In genomic region chr9:91004214-91004613, GRCm38 (mm10) we compare ENCODE assay signal across 13 mouse cellular contexts.
DNase-seq lines count a peak whose midpoint lies in the region; ATAC-seq and TF ChIP-seq lines count a peak whose summit lies in the region.
"Had no signal": no experiment of that assay in that cellular context is flagged by ENCODE, and none has a peak within 500 bp of the region (broad histone marks: within the 10 kb centered on the region; RNA-seq: fewer than 3 reads in every experiment).

No protein-coding gene starts in this region.

- H3K4me3 ChIP-seq in hindbrain, embryonic 10.5 days: no peak overlapping the region
- no peak overlapping the region for H3K4me3 ChIP-seq in hindbrain, embryonic 12.5 days
- H3K4me3 ChIP-seq in myocyte: no peak overlapping the region
- no peak overlapping the region for H3K4me3 ChIP-seq in midbrain, embryonic 14.5 days (replicated peaks; ENCODE audit: low read depth, low read length)
- H3K4me3 ChIP-seq: layer of hippocampus, adult 2 months; midbrain, embryonic 12.5 days had no signal

- no peak overlapping the region for H3K27ac ChIP-seq in hindbrain, embryonic 10.5 days
- no peak overlapping the region for H3K27ac ChIP-seq in hindbrain, embryonic 12.5 days
- no peak overlapping the region for H3K27ac ChIP-seq in midbrain, embryonic 14.5 days (replicated peaks; ENCODE audit: low read depth, low read length)
- H3K27ac ChIP-seq: layer of hippocampus, adult 2 months; midbrain, embryonic 12.5 days had no signal

- no peaks in the 10 kb centered on the region for H3K36me3 ChIP-seq in hindbrain, embryonic 10.5 days
- no peaks in the 10 kb centered on the region for H3K36me3 ChIP-seq in hindbrain, embryonic 12.5 days
- H3K36me3 ChIP-seq in myocyte (ENCODE audit: control insufficient read depth, insufficient read depth): no peaks in the 10 kb centered on the region
- H3K36me3 ChIP-seq in midbrain, embryonic 14.5 days (ENCODE audit: control insufficient read depth, insufficient read depth, low read length): no peaks in the 10 kb centered on the region
- H3K36me3 ChIP-seq: midbrain, embryonic 12.5 days had no signal

- H3ac ChIP-seq in myocyte (ENCODE audit: control insufficient read depth, insufficient read length): no peak overlapping the region

- TF ChIP-seq POLR2A in myocyte (IDR thresholded peaks at IDR 0.05; ENCODE audit: insufficient read length, low read depth): no peak

- H3K4me1 ChIP-seq in hindbrain, embryonic 10.5 days (replicated peaks): no peaks in the 10 kb centered on the region
- H3K4me1 ChIP-seq in hindbrain, embryonic 12.5 days: no peaks in the 10 kb centered on the region
- no peaks in the 10 kb centered on the region for H3K4me1 ChIP-seq in midbrain, embryonic 14.5 days (ENCODE audit: control insufficient read depth, insufficient read depth, low read length)
- H3K4me1 ChIP-seq: midbrain, embryonic 12.5 days had no signal

- no peak overlapping the region for H3K4me2 ChIP-seq in hindbrain, embryonic 12.5 days (replicated peaks)
- peak overlapping the region; percentile 66 for H3K4me2 ChIP-seq in myocyte (ENCODE audit: low read depth)
- no peak overlapping the region for H3K4me2 ChIP-seq in midbrain, embryonic 14.5 days (ENCODE audit: low read length)
- H3K4me2 ChIP-seq: heart, embryonic 11.5 days; midbrain, embryonic 12.5 days had no signal

- no peak for ATAC-seq in hindbrain, embryonic 12.5 days (ENCODE audit: low FRiP score)
- no peak for ATAC-seq in midbrain, embryonic 14.5 days (ENCODE audit: low FRiP score, low TSS enrichment)

- no peaks in the 10 kb centered on the region for H3K27me3 ChIP-seq in hindbrain, embryonic 10.5 days (ENCODE audit: insufficient read depth, poor library complexity, severe bottlenecking)
- no peaks in the 10 kb centered on the region for H3K27me3 ChIP-seq in hindbrain, embryonic 12.5 days
- H3K27me3 ChIP-seq in myocyte (ENCODE audit: control insufficient read depth, insufficient read depth, insufficient read length): no peaks in the 10 kb centered on the region
- H3K27me3 ChIP-seq in midbrain, embryonic 14.5 days (ENCODE audit: control insufficient read depth, insufficient read depth, low read length): no peaks in the 10 kb centered on the region
- H3K27me3 ChIP-seq: midbrain, embryonic 12.5 days had no signal

- H3K9me3 ChIP-seq in hindbrain, embryonic 10.5 days: no peaks in the 10 kb centered on the region
- no peaks in the 10 kb centered on the region for H3K9me3 ChIP-seq in hindbrain, embryonic 12.5 days (replicated peaks)
- no peaks in the 10 kb centered on the region for H3K9me3 ChIP-seq in midbrain, embryonic 14.5 days (ENCODE audit: control insufficient read depth, low read length)
- H3K9me3 ChIP-seq: midbrain, embryonic 12.5 days had no signal

- no peaks in the 10 kb centered on the region for H3K79me2 ChIP-seq in myocyte (ENCODE audit: control insufficient read depth, insufficient read depth)

- no peak overlapping the region for H3K9ac ChIP-seq in hindbrain, embryonic 12.5 days
- no peak overlapping the region for H3K9ac ChIP-seq in midbrain, embryonic 14.5 days (replicated peaks; ENCODE audit: low read length)
- H3K9ac ChIP-seq: midbrain, embryonic 12.5 days had no signal

- DNase-seq in adrenal gland, postnatal 14 days: peak; percentile 5
- no peak for DNase-seq in adrenal gland, adult 18-20 months (ENCODE audit: low spot score in 2 of 2)
- peak; percentile 2 for DNase-seq in hindbrain, embryonic 10.5 days (ENCODE audit: low spot score)
- peak; percentile 7 for DNase-seq in right cerebral cortex, postnatal 14 days
- no peak for DNase-seq in right cerebral cortex, adult 2 months (ENCODE audit: low spot score in 2 of 2)
- DNase-seq in midbrain, embryonic 14.5 days: no peak
- DNase-seq: lung, adult 18-20 months; thymus, adult 18-20 months had no signal

- 82% methylated on average over 4 of the region's 4 CpGs for whole genome bisulfite sequencing in hindbrain, embryonic 10.5 days
- 68% methylated on average over 4 of the region's 4 CpGs for WGBS in hindbrain, embryonic 12.5 days
- WGBS in midbrain, embryonic 14.5 days: 77% methylated on average over 4 of the region's 4 CpGs

TF ChIP-seq in myocyte, 11 proteins besides CTCF, POLR2A, EP300 and RAD21:
- no peak for TF ChIP-seq SRF (IDR thresholded peaks at IDR 0.05; ENCODE audit: control insufficient read depth, insufficient read length, low read depth)
- TF ChIP-seq MYOD1 (IDR thresholded peaks at IDR 0.05; ENCODE audit: control insufficient read depth in 1 of 3, insufficient read length in 2 of 3, low read depth in 2 of 3): no peak
- TF ChIP-seq REST (IDR thresholded peaks at IDR 0.05; ENCODE audit: insufficient read depth, insufficient read length): no peak
- TF ChIP-seq POLR2AphosphoS2 (IDR thresholded peaks at IDR 0.05; ENCODE audit: insufficient read length, low read depth): no peak
- TF ChIP-seq CEBPB (IDR thresholded peaks at IDR 0.05; ENCODE audit: insufficient read depth, poor library complexity, severe bottlenecking): no peak

Comparison
In these comparisons a context has a peak if more than half of its experiments do, and no peak if none do; other contexts are left out.
1. DNase-seq: peak in adrenal gland, postnatal 14 days (single experiment), hindbrain, embryonic 10.5 days (single experiment) and right cerebral cortex, postnatal 14 days (single experiment); none in adrenal gland, adult 18-20 months (0 of 2), right cerebral cortex, adult 2 months (0 of 2) and midbrain, embryonic 14.5 days (single experiment).